Mouse (Mus musculus): ENCODE measurements around the gene Armcx3. TPM values are rescaled to one million over a fixed set of nuclear protein-coding genes. Genes with fewer than 3 reads are reported as not detected.
"Not testable (repeated sequence)": the region's sequence is repeated elsewhere in the genome, so short reads cannot be mapped to it uniquely, and the experiment has no call there.

Gene Armcx3
- total and polyA plus RNA-seq, 3 experiments = 0.23 to 8.6 (median 1.2) TPM

GRCm38 (mm10) chrX:134717752-134718308, 38.6 kb upstream of the Armcx3 start, which contains the start of gene Armcx1:
Gene Armcx1, plus strand, starts transcription at chrX:134717963.
- H3K9ac ChIP-seq (ENCODE audit: insufficient read depth, low read depth) = no peak within 1 kb of the TSS
- H3K4me2 ChIP-seq (ENCODE audit: insufficient read depth, low read depth, poor library complexity, severe bottlenecking) = 0 out of 2 replicates have a peak within 1 kb of the TSS, but pooled peaks have one; percentile 23
- in situ Hi-C loops (cut with MboI; ENCODE audit: low pct_ligation_motif_present, low pct_unique_long_range_greater_than_20kb, low sequenced_read_pairs) = no loop called here
- no peaks in the 10 kb centered on the region for H3K9me3 ChIP-seq (replicated peaks; ENCODE audit: low read length)
- TF ChIP-seq BHLHE40 (IDR thresholded peaks at IDR 0.05; ENCODE audit: low read depth, low read length) (peak; percentile 71), EP300 (IDR thresholded peaks at IDR 0.05; ENCODE audit: low read length) (no peak), NRF1 (IDR thresholded peaks at IDR 0.05; ENCODE audit: low read depth, low read length) (no peak)
- peaks cover 0 to 3% of the 10 kb centered on the region in 2 experiments; a peak in 1 of 4 replicates for H3K4me1 ChIP-seq (ENCODE audit: control insufficient read depth in 1 of 2, insufficient read depth in 2 of 2)
- H3K36me3 ChIP-seq (replicated peaks in 1 of 2; ENCODE audit: control insufficient read depth in 1 of 2, insufficient read depth in 1 of 2, low read length in 1 of 2) = no peaks in the 10 kb centered on the region
- no peaks in the 10 kb centered on the region for H3K79me2 ChIP-seq (replicated peaks; ENCODE audit: control insufficient read depth, extremely low read depth, insufficient read depth, poor library complexity, severe bottlenecking)
- dilution Hi-C loops (cut with MboI; ENCODE audit: extremely low pct_ligation_motif_present, extremely low pct_unique_long_range_greater_than_20kb, low sequenced_read_pairs) = no loop called here
- H3K27me3 ChIP-seq (replicated peaks) = no peaks in the 10 kb centered on the region
- H3K4me3 ChIP-seq (replicated peaks in 1 of 3; ENCODE audit: low read depth in 2 of 3, low read length in 2 of 3, poor library complexity in 1 of 3) = no peak within 1 kb of the TSS
- H3K27ac ChIP-seq (ENCODE audit: insufficient read depth, low read depth) = no peak within 1 kb of the TSS
- DNase-seq (ENCODE audit: extremely low read depth) = no peak

GRCm38 (mm10) chrX:134718524-134718923, 37.9 kb upstream of the Armcx3 start:
- H3K27me3 ChIP-seq (replicated peaks) = no peaks in the 10 kb centered on the region
- DNase-seq (ENCODE audit: extremely low read depth) = no peak
- no peaks in the 10 kb centered on the region for H3K79me2 ChIP-seq (replicated peaks; ENCODE audit: control insufficient read depth, extremely low read depth, insufficient read depth, poor library complexity, severe bottlenecking)
- no peak overlapping the region for H3K4me2 ChIP-seq (ENCODE audit: insufficient read depth, low read depth, poor library complexity, severe bottlenecking)
- in situ Hi-C loops (cut with MboI; ENCODE audit: low pct_ligation_motif_present, low pct_unique_long_range_greater_than_20kb, low sequenced_read_pairs) (no loop called here), dilution Hi-C loops (cut with MboI; ENCODE audit: extremely low pct_ligation_motif_present, extremely low pct_unique_long_range_greater_than_20kb, low sequenced_read_pairs) (no loop called here)
- no peaks in the 10 kb centered on the region for H3K36me3 ChIP-seq (replicated peaks in 1 of 2; ENCODE audit: control insufficient read depth in 1 of 2, insufficient read depth in 1 of 2, low read length in 1 of 2)
- H3K4me3 ChIP-seq (replicated peaks in 1 of 3; ENCODE audit: low read depth in 2 of 3, low read length in 2 of 3, poor library complexity in 1 of 3) = no peak overlapping the region
- no peak overlapping the region for H3K27ac ChIP-seq (ENCODE audit: insufficient read depth, low read depth)
- H3K9ac ChIP-seq (ENCODE audit: insufficient read depth, low read depth) = no peak overlapping the region
- peaks cover 0 to 3% of the 10 kb centered on the region in 2 experiments; a peak in 1 of 4 replicates for H3K4me1 ChIP-seq (ENCODE audit: control insufficient read depth in 1 of 2, insufficient read depth in 2 of 2)
- TF ChIP-seq MEF2A (IDR thresholded peaks at IDR 0.05; ENCODE audit: borderline replicate concordance, low read depth, low read length) (no peak), JUN (IDR thresholded peaks at IDR 0.05; ENCODE audit: insufficient read depth, low read depth, low read length) (no peak), EP300 (IDR thresholded peaks at IDR 0.05; ENCODE audit: low read length) (no peak), ETS1 (conservative IDR thresholded peaks at IDR 0.05; ENCODE audit: low read depth, low read length) (no peak), MAFK (IDR thresholded peaks at IDR 0.05; ENCODE audit: insufficient replicate concordance, low read length) (no peak), ZC3H11A (IDR thresholded peaks at IDR 0.05; ENCODE audit: low read depth, low read length) (no peak)
- no peaks in the 10 kb centered on the region for H3K9me3 ChIP-seq (replicated peaks; ENCODE audit: low read length)

DNA sequence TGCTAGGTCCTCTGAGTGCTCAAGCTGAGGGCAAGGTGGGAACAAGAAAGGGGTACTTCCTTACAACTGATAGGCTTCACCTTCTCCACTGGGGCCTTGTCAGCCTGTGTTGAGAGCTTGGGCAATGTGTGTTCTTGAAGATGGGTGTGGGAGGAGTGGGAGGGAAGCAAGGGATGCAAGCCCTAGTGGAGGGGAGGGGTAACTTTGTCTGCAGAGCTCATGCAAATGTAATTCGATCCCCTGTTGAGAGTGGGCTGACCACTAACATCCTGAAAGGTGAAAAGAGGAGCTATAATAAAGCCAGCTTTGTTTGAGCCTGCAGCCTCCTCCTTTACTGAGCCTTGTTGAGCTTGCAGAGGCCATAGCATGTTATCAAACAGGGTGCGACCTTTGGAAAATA, 32.6 kb upstream of the Armcx3 start:
- H3K27ac ChIP-seq (ENCODE audit: insufficient read depth, low read depth); H3K4me1 ChIP-seq (ENCODE audit: control insufficient read depth in 1 of 2, insufficient read depth in 2 of 2); DNase-seq (ENCODE audit: extremely low read depth); H3K79me2 ChIP-seq (replicated peaks; ENCODE audit: control insufficient read depth, extremely low read depth, insufficient read depth, poor library complexity, severe bottlenecking); H3K4me3 ChIP-seq (replicated peaks in 1 of 3; ENCODE audit: low read depth in 2 of 3, low read length in 2 of 3, poor library complexity in 1 of 3); H3K27me3 ChIP-seq (replicated peaks); H3K36me3 ChIP-seq (replicated peaks in 1 of 2; ENCODE audit: control insufficient read depth in 1 of 2, insufficient read depth in 1 of 2, low read length in 1 of 2); H3K9ac ChIP-seq (ENCODE audit: insufficient read depth, low read depth); H3K4me2 ChIP-seq (ENCODE audit: insufficient read depth, low read depth, poor library complexity, severe bottlenecking); H3K9me3 ChIP-seq (replicated peaks; ENCODE audit: low read length); dilution Hi-C loops (cut with MboI; ENCODE audit: extremely low pct_ligation_motif_present, extremely low pct_unique_long_range_greater_than_20kb, low sequenced_read_pairs): not testable (repeated sequence)
- in situ Hi-C loops (cut with MboI; ENCODE audit: low pct_ligation_motif_present, low pct_unique_long_range_greater_than_20kb, low sequenced_read_pairs) = loop anchor here (10.0 kb wide), 1 partner anchor 201 kb away; no protein-coding TSS in a partner anchor
